Mouse (Mus musculus) fibroblast of lung, adult 2 months (primary cell): ENCODE measurements around the gene Dnal1.

ENCODE experiments used
- DNase-seq: peaks from one replicate; pipeline ENCODE4 v3.0.0-alpha.2; 2011; ENCODE audit warnings: low read depth

Dnal1 gene

GRCm38 (mm10) chr12:84186950-84187349 lies 72.8 kb downstream of the Dnal1 start:
- peak; percentile 83 for DNase-seq

- DNase-seq = no peak
Observed at GRCm38 (mm10) chr12:84187752-84188601, 73.8 kb downstream of the Dnal1 start.

GRCm38 (mm10) chr12:84188881-84189444 lies 74.8 kb downstream of the Dnal1 start:
- DNase-seq = no peak

- no peak for DNase-seq
Observed at GRCm38 (mm10) chr12:84190151-84190820, 76.1 kb downstream of the Dnal1 start.

GRCm38 (mm10) chr12:84191190-84191589 lies 77.0 kb downstream of the Dnal1 start:
- no peak for DNase-seq

GRCm38 (mm10) chr12:84191770-84192169 lies 77.6 kb downstream of the Dnal1 start:
- DNase-seq = no peak

- no peak for DNase-seq
Observed at GRCm38 (mm10) chr12:84192280-84192679, 78.1 kb downstream of the Dnal1 start.

GRCm38 (mm10) chr12:84192741-84193641 lies 78.8 kb downstream of the Dnal1 start:
- no peak for DNase-seq

- DNase-seq = peak; percentile 97
Observed at GRCm38 (mm10) chr12:84193642-84194399, 79.7 kb downstream of the Dnal1 start.

- DNase-seq = no peak
Observed at GRCm38 (mm10) chr12:84194400-84195109, 80.4 kb downstream of the Dnal1 start.

- no peak for DNase-seq
Observed at GRCm38 (mm10) chr12:84195195-84195594, 81.0 kb downstream of the Dnal1 start.
